11 mouse cellular contexts compared by ENCODE assay signal in the genomic region with DNA sequence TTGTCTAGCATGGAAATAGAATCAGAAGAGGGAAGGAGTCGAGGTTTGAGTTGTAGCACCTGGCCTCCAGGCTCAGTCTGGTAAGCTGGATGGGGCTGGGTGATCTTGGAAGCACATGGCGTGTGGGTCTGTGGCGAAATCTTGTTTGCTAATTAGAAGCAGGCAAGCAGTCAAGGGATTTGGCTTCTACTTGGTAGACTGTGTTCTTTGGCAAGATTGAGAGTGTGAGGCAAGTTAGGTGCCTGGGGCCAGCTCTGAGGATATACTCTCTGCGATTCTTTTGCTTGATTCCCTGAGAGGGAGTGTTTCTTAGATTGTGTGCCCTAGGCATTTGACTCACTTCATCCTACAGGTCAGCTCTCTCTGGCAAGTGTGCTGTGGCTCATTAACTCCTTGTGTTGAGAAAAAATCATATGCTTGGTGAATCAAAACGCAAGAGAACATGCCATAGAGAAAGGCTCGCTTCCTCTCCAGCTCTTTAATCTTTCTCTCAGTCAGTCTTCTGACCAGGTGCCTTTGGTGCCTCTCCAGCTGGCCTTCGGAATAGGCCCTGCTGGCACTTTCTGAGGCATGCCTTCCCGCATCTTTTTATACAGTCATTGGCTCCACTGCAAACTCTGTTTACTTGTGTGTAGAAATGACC. TPM values are rescaled to one million over a fixed set of nuclear protein-coding genes. Genes with fewer than 3 reads are reported as not detected.
DNase-seq lines count a peak whose midpoint lies in the region; ATAC-seq and TF ChIP-seq lines count a peak whose summit lies in the region.
"Had no signal": no experiment of that assay in that cellular context is flagged by ENCODE, and none has a peak within 500 bp of the region (broad histone marks: within the 10 kb centered on the region; RNA-seq: fewer than 3 reads in every experiment).

No protein-coding gene starts in this region.

- H3K27me3 ChIP-seq in forebrain, postnatal 0 days (ENCODE audit: insufficient read depth, low read length), result no peaks in the 10 kb centered on the region
- no peaks in the 10 kb centered on the region for H3K27me3 ChIP-seq in forebrain, embryonic 11.5 days (ENCODE audit: control insufficient read depth, insufficient read depth, low read length)
- H3K27me3 ChIP-seq in cerebellum, adult 2 months (ENCODE audit: control insufficient read depth, insufficient read depth, low read length), result no peaks in the 10 kb centered on the region
- H3K27me3 ChIP-seq: hindbrain, embryonic 15.5 days; midbrain, embryonic 12.5 days had no signal

- no peak overlapping the region for H3K4me2 ChIP-seq in forebrain, postnatal 0 days (ENCODE audit: low read depth)
- H3K4me2 ChIP-seq in forebrain, embryonic 11.5 days (ENCODE audit: low read depth, low read length, severe bottlenecking), result no peak overlapping the region
- H3K4me2 ChIP-seq: hindbrain, embryonic 15.5 days; midbrain, embryonic 12.5 days had no signal

- TF ChIP-seq POLR2A in cerebellum, adult 2 months (IDR thresholded peaks at IDR 0.05; ENCODE audit: borderline replicate concordance, insufficient read depth, low read length), result no peak

- H3K4me3 ChIP-seq in forebrain, postnatal 0 days (ENCODE audit: low read depth, low read length), result no peak overlapping the region
- H3K4me3 ChIP-seq in forebrain, embryonic 11.5 days (ENCODE audit: low read depth, low read length), result no peak overlapping the region
- no peak overlapping the region for H3K4me3 ChIP-seq in cerebellum, adult 2 months (replicated peaks; ENCODE audit: insufficient read depth, low read depth, low read length)
- H3K4me3 ChIP-seq: hindbrain, embryonic 15.5 days; midbrain, embryonic 12.5 days had no signal

- no peaks in the 10 kb centered on the region for H3K4me1 ChIP-seq in forebrain, postnatal 0 days (ENCODE audit: insufficient read depth)
- H3K4me1 ChIP-seq in forebrain, embryonic 11.5 days (replicated peaks; ENCODE audit: control insufficient read depth, insufficient read depth, low read length), result no peaks in the 10 kb centered on the region
- H3K4me1 ChIP-seq in cerebellum, adult 2 months (ENCODE audit: control insufficient read depth, insufficient read depth, low read length), result peaks cover 6% of the 10 kb centered on the region
- H3K4me1 ChIP-seq: hindbrain, embryonic 15.5 days; midbrain, embryonic 12.5 days had no signal

- intact Hi-C loops in heart, postnatal 14 days (cut with DNase I), result no loop called here

- H3K36me3 ChIP-seq in forebrain, postnatal 0 days (ENCODE audit: insufficient read depth), result peaks cover 29% of the 10 kb centered on the region
- peaks cover 5% of the 10 kb centered on the region; the same call in 1 of the 2 replicates for H3K36me3 ChIP-seq in forebrain, embryonic 11.5 days (ENCODE audit: control insufficient read depth, insufficient read depth, low read length)

- H3K27ac ChIP-seq in forebrain, postnatal 0 days (ENCODE audit: low read depth, low read length), result no peak overlapping the region
- H3K27ac ChIP-seq in forebrain, embryonic 11.5 days (ENCODE audit: low read depth, low read length), result no peak overlapping the region
- no peak overlapping the region for H3K27ac ChIP-seq in cerebellum, adult 2 months (ENCODE audit: insufficient read depth, low read length)
- H3K27ac ChIP-seq: hindbrain, embryonic 15.5 days; midbrain, embryonic 12.5 days had no signal

- peak; percentile 71 for ATAC-seq in forebrain, postnatal 0 days
- ATAC-seq in forebrain, embryonic 11.5 days (replicated peaks; ENCODE audit: low FRiP score), result no peak
- ATAC-seq in activated CD4-positive, CD25-positive, alpha-beta regulatory T cell, adult 4 months, result no peak

- peak; percentile 70 for DNase-seq in forebrain, postnatal 0 days
- DNase-seq in forebrain, embryonic 11.5 days (ENCODE audit: low spot score), result no peak
- DNase-seq in 3T3-L1 (ENCODE audit: low read depth, low spot score), result peak; percentile 76
- DNase-seq in cerebellum, adult 2 months, result peak; percentile 33 to 47
- peak; percentile 38 to 48 for DNase-seq in heart, postnatal 14 days
- no peak for DNase-seq in frontal cortex, postnatal 10 days (ENCODE audit: low spot score in 2 of 2)
- no peak for DNase-seq in embryo, embryonic 10.5 days (ENCODE audit: low spot score)
- DNase-seq: left cerebral cortex, postnatal 4 days had no signal

- no peak for TF ChIP-seq CTCF in forebrain, postnatal 0 days (IDR thresholded peaks at IDR 0.05; ENCODE audit: low read depth)
- TF ChIP-seq CTCF in cerebellum, adult 2 months (IDR thresholded peaks at IDR 0.05; ENCODE audit: borderline replicate concordance, insufficient read depth, low read depth, low read length), result no peak

- no peaks in the 10 kb centered on the region for H3K9me3 ChIP-seq in forebrain, postnatal 0 days (ENCODE audit: low read length)
- H3K9me3 ChIP-seq in forebrain, embryonic 11.5 days (ENCODE audit: control insufficient read depth, low read length), result no peaks in the 10 kb centered on the region
- H3K9me3 ChIP-seq: hindbrain, embryonic 15.5 days; midbrain, embryonic 12.5 days had no signal

- WGBS in forebrain, postnatal 0 days, result 62% methylated on average over 8 of the region's 8 CpGs
- 87% methylated on average over 8 of the region's 8 CpGs for WGBS in forebrain, embryonic 11.5 days
- 15% methylated on average over 8 of the region's 8 CpGs for WGBS in cerebellum, adult 2 months

- no peak overlapping the region for H3K9ac ChIP-seq in forebrain, postnatal 0 days
- H3K9ac ChIP-seq in forebrain, embryonic 11.5 days (ENCODE audit: low read length), result no peak overlapping the region
- H3K9ac ChIP-seq: hindbrain, embryonic 15.5 days; midbrain, embryonic 12.5 days had no signal

RNA-seq across cellular contexts. Expression of a gene that starts 17.1 kb away (rescaled TPM):
- total RNA-seq in forebrain, postnatal 0 days (2014; rRNA removed), result 29.9 and 43.6 TPM in 2 replicates
- polyA plus RNA-seq in forebrain, postnatal 0 days (2015; fragmentation: Nextera tagmentation; extraction: Ambion mirVana), result 48.9 and 50.8 TPM in 2 replicates
- polyA plus RNA-seq in forebrain, embryonic 11.5 days (2014; fragmentation: Nextera tagmentation; extraction: Ambion mirVana), result 103 and 106 TPM in 2 replicates
- polyA plus RNA-seq in cerebellum, adult 2 months (2012; rRNA removed), result 25.4 and 25.8 TPM in 2 replicates
- 10 to 100 TPM; 12.2 to 13.8 TPM for total RNA-seq in heart, postnatal 14 days (2021)
- 10 to 100 TPM; 26.2 to 33.6 TPM for polyA plus RNA-seq in activated CD4-positive, CD25-positive, alpha-beta regulatory T cell, adult 4 months (2017; shearing (Covaris generic))

RNA-seq across cellular contexts. Expression of a gene that starts 25.0 kb away (rescaled TPM):
- 59.3 and 73.1 TPM in 2 replicates for total RNA-seq in forebrain, postnatal 0 days (2014; rRNA removed)
- 32.4 and 36.3 TPM in 2 replicates for polyA plus RNA-seq in forebrain, postnatal 0 days (2015; fragmentation: Nextera tagmentation; extraction: Ambion mirVana)
- 44.1 and 46.8 TPM in 2 replicates for polyA plus RNA-seq in forebrain, embryonic 11.5 days (2014; fragmentation: Nextera tagmentation; extraction: Ambion mirVana)
- polyA plus RNA-seq in cerebellum, adult 2 months (2012; rRNA removed), result 31.6 and 33.7 TPM in 2 replicates
- 10 to 100 TPM; 11.4 TPM for total RNA-seq in heart, postnatal 14 days (2021)
- 10 to 100 TPM; 20.6 to 22.5 TPM for polyA plus RNA-seq in activated CD4-positive, CD25-positive, alpha-beta regulatory T cell, adult 4 months (2017; shearing (Covaris generic))

RNA-seq across cellular contexts. Expression of a gene that starts 25.0 kb away (rescaled TPM):
- total RNA-seq in forebrain, postnatal 0 days (2014; rRNA removed), result 65.5 and 72.5 TPM in 2 replicates
- polyA plus RNA-seq in forebrain, postnatal 0 days (2015; fragmentation: Nextera tagmentation; extraction: Ambion mirVana), result 47.0 and 49.6 TPM in 2 replicates
- polyA plus RNA-seq in forebrain, embryonic 11.5 days (2014; fragmentation: Nextera tagmentation; extraction: Ambion mirVana), result 68.8 and 73.1 TPM in 2 replicates
- 36.0 and 36.1 TPM in 2 replicates for polyA plus RNA-seq in cerebellum, adult 2 months (2012; rRNA removed)
- total RNA-seq in heart, postnatal 14 days (2021), result 10 to 100 TPM; 18.7 to 20.4 TPM
- 10 to 100 TPM; 19.5 to 31.6 TPM for polyA plus RNA-seq in activated CD4-positive, CD25-positive, alpha-beta regulatory T cell, adult 4 months (2017; shearing (Covaris generic))

RNA-seq across cellular contexts. Expression of a gene that starts 35.5 kb away (rescaled TPM):
- 16.0 and 17.8 TPM in 2 replicates for total RNA-seq in forebrain, postnatal 0 days (2014; rRNA removed)
- polyA plus RNA-seq in forebrain, postnatal 0 days (2015; fragmentation: Nextera tagmentation; extraction: Ambion mirVana), result 11.7 and 15.6 TPM in 2 replicates
- 7.1 and 7.4 TPM in 2 replicates for polyA plus RNA-seq in forebrain, embryonic 11.5 days (2014; fragmentation: Nextera tagmentation; extraction: Ambion mirVana)
- 12.1 and 13.1 TPM in 2 replicates for polyA plus RNA-seq in cerebellum, adult 2 months (2012; rRNA removed)
- 1 to 10 TPM; 5.5 to 8.1 TPM for total RNA-seq in heart, postnatal 14 days (2021)
- polyA plus RNA-seq in activated CD4-positive, CD25-positive, alpha-beta regulatory T cell, adult 4 months (2017; shearing (Covaris generic)), result 1 to 10 TPM; 1.9 to 4.0 TPM

RNA-seq across cellular contexts. Expression of a gene that starts 49.0 kb away (rescaled TPM):
- 0.14 TPM in 1 of 2 replicates, not detected in the other for total RNA-seq in forebrain, postnatal 0 days (2014; rRNA removed)
- not detected in 2 replicates for polyA plus RNA-seq in forebrain, postnatal 0 days (2015; fragmentation: Nextera tagmentation; extraction: Ambion mirVana)
- 2.3 and 2.4 TPM in 2 replicates for polyA plus RNA-seq in forebrain, embryonic 11.5 days (2014; fragmentation: Nextera tagmentation; extraction: Ambion mirVana)
- polyA plus RNA-seq in cerebellum, adult 2 months (2012; rRNA removed), result 0.05 and 0.10 TPM in 2 replicates
- total RNA-seq in heart, postnatal 14 days (2021), result 1 to 10 TPM in 1 of 2 experiments, under 1 TPM in 1; 0.45 to 1.0 TPM
- polyA plus RNA-seq in activated CD4-positive, CD25-positive, alpha-beta regulatory T cell, adult 4 months (2017; shearing (Covaris generic)), result under 1 TPM in 1 of 2 experiments, not detected in 1; 0.20 TPM
- total RNA-seq: left cerebral cortex, postnatal 4 days had no signal

Comparison
In these comparisons a context has a peak if more than half of its experiments do, and no peak if none do; other contexts are left out.
1. DNase-seq: peak in forebrain, postnatal 0 days (single experiment), 3T3-L1 (single experiment), cerebellum, adult 2 months (2 of 2) and heart, postnatal 14 days (2 of 2); none in forebrain, embryonic 11.5 days (single experiment), frontal cortex, postnatal 10 days (0 of 2) and embryo, embryonic 10.5 days (single experiment).